Mouse (Mus musculus): Measurements from ENCODE around the gene G6pc.
"Not testable (repeated sequence)": the region's sequence is repeated elsewhere in the genome, so short reads cannot be mapped to it uniquely, and the experiment has no call there.

G6pc gene

GRCm38 (mm10) chr11:101367326-101367935 is at the start of gene G6pc:
Gene G6pc (plus strand): TSS chr11:101367561.
- no peak for DNase-seq (ENCODE audit: low spot score in 2 of 2)

- DNase-seq (ENCODE audit: low spot score in 2 of 2), result peak in 1 of 2 experiments; percentile 43
Observed at GRCm38 (mm10) chr11:101323609-101324008, 43.8 kb upstream of the G6pc start.

- DNase-seq (ENCODE audit: low spot score in 2 of 2), result no peak
Observed at GRCm38 (mm10) chr11:101324763-101325162, 42.6 kb upstream of the G6pc start, which contains the start of gene Aoc2. Gene Aoc2 (plus strand): TSS chr11:101325063.

- not testable (repeated sequence) for DNase-seq (ENCODE audit: low spot score in 2 of 2)
Observed at GRCm38 (mm10) chr11:101325201-101325600, 42.2 kb upstream of the G6pc start.

- DNase-seq (ENCODE audit: low spot score in 2 of 2), result no peak
Observed at GRCm38 (mm10) chr11:101326147-101326546, 41.2 kb upstream of the G6pc start.

- DNase-seq (ENCODE audit: low spot score in 2 of 2), result no peak
Observed at GRCm38 (mm10) chr11:101327311-101327710, 40.0 kb upstream of the G6pc start.

GRCm38 (mm10) chr11:101328941-101329635 is 38.3 kb upstream of the G6pc start:
- DNase-seq (ENCODE audit: low spot score in 2 of 2), result no peak

- DNase-seq (ENCODE audit: low spot score in 2 of 2), result no peak
Observed at GRCm38 (mm10) chr11:101330371-101330924, 36.9 kb upstream of the G6pc start, which contains the start of gene Aoc3. Gene Aoc3 (plus strand): TSS chr11:101330605.

- not testable (repeated sequence) for DNase-seq (ENCODE audit: low spot score in 2 of 2)
Observed at GRCm38 (mm10) chr11:101330961-101331360, 36.4 kb upstream of the G6pc start.

GRCm38 (mm10) chr11:101332537-101332936 is 34.8 kb upstream of the G6pc start:
- DNase-seq (ENCODE audit: low spot score in 2 of 2), result no peak

GRCm38 (mm10) chr11:101334023-101334422 is 33.3 kb upstream of the G6pc start:
- DNase-seq (ENCODE audit: low spot score in 2 of 2), result no peak

GRCm38 (mm10) chr11:101334516-101334915 is 32.8 kb upstream of the G6pc start:
- no peak for DNase-seq (ENCODE audit: low spot score in 2 of 2)

- DNase-seq (ENCODE audit: low spot score in 2 of 2), result no peak
Observed at GRCm38 (mm10) chr11:101335685-101336084, 31.7 kb upstream of the G6pc start.

GRCm38 (mm10) chr11:101338123-101338760 is 29.1 kb upstream of the G6pc start:
- no peak for DNase-seq (ENCODE audit: low spot score in 2 of 2)

GRCm38 (mm10) chr11:101347083-101347775 is 20.1 kb upstream of the G6pc start:
- no peak for DNase-seq (ENCODE audit: low spot score in 2 of 2)

GRCm38 (mm10) chr11:101348774-101349173 is 18.6 kb upstream of the G6pc start:
- no peak for DNase-seq (ENCODE audit: low spot score in 2 of 2)

GRCm38 (mm10) chr11:101349216-101349615 is 18.1 kb upstream of the G6pc start:
- DNase-seq (ENCODE audit: low spot score in 2 of 2), result no peak

GRCm38 (mm10) chr11:101351100-101351720 is 16.2 kb upstream of the G6pc start:
- DNase-seq (ENCODE audit: low spot score in 2 of 2), result no peak

GRCm38 (mm10) chr11:101351721-101352111 is 15.6 kb upstream of the G6pc start:
- no peak for DNase-seq (ENCODE audit: low spot score in 2 of 2)

- DNase-seq (ENCODE audit: low spot score in 2 of 2), result no peak
Observed at GRCm38 (mm10) chr11:101353436-101353835, 13.9 kb upstream of the G6pc start.

- no peak for DNase-seq (ENCODE audit: low spot score in 2 of 2)
Observed at GRCm38 (mm10) chr11:101354438-101355010, 12.8 kb upstream of the G6pc start.

Measured in spleen, postnatal 14 days (tissue).